Mouse (Mus musculus) midbrain, embryonic 10.5 days (tissue): ENCODE results near the gene Rcan3. TPM values are rescaled to one million over a fixed set of nuclear protein-coding genes. Genes with fewer than 3 reads are reported as not detected.

ENCODE experiments used
- DNase-seq: peaks from one replicate; pipeline ENCODE4 v3.0.0-alpha.2; 2017; ENCODE audit warnings: low spot score
- H3K27ac ChIP-seq: fragments of 300-500 bp; sonication (generic); replicated peaks from 2 replicates; pipeline ENCODE4 v1.5.1; 2016; ENCODE audit warnings: mild to moderate bottlenecking
- H3K27me3 ChIP-seq: fragments of 300-500 bp; sonication (generic); 2 replicates; pipeline ENCODE4 v1.6.1; 2016; ENCODE audit warnings: low read depth, mild to moderate bottlenecking; ENCODE audit not compliant: poor library complexity, severe bottlenecking
- H3K36me3 ChIP-seq: fragments of 300-500 bp; sonication (generic); 2 replicates; pipeline ENCODE4 v1.6.1; 2016; ENCODE audit warnings: mild to moderate bottlenecking, moderate library complexity
- H3K4me1 ChIP-seq: fragments of 300-500 bp; sonication (generic); 2 replicates; pipeline ENCODE4 v1.6.1; 2016
- H3K4me3 ChIP-seq: fragments of 300-500 bp; sonication (generic); 2 replicates; pipeline ENCODE4 v1.5.1; 2016; ENCODE audit warnings: mild to moderate bottlenecking, moderate library complexity
- H3K9me3 ChIP-seq: fragments of 300-500 bp; sonication (generic); replicated peaks from 2 replicates; pipeline ENCODE4 v1.6.1; 2016; ENCODE audit warnings: mild to moderate bottlenecking
- whole genome bisulfite sequencing: fragments of 180-500 bp; shearing (Covaris S2); methylation state at CpG from one replicate; pipeline ENCODE4 v1.1.7; 2016; 5-methylcytosine and 5-hydroxymethylcytosine counted together
- microRNA counts: library from miRNA; unstranded; fragments of <30 nt; microRNA quantifications from one replicate; lab custom pipeline; 2017
- microRNA-seq: library from miRNA; unstranded; fragments of <30 nt; microRNA quantifications from one replicate; pipeline ENCODE4, GENCODE M21; 2017
- polyA plus RNA-seq: library from polyadenylated mRNA; unstranded; fragments of >200 nt; fragmentation: Nextera tagmentation; extraction: Ambion mirVana; gene quantifications from 2 replicates; pipeline ENCODE4 v1.2.1, GENCODE M21; 2016

Gene Rcan3
- polyA plus RNA-seq, 1 experiment from 2014 or later, result 9.4 TPM

DNA sequence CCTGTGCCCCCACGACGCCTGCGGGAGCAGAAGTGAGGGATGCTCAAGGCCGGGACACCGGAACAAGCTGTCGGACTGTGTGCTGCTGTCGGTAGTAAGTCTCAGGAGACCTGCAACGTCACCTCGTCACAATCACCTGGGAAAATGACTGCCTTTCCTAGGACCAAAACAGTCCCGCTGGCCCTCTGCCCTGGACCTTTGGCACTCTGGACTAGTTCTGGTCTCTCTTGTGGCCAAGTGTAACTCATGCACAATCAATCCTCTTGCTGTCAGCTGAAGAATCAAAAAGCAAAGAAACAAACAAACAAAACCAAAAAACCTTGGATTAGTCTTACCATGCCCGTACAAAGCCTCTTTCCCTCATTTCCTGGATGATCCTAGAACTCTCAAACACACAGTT lies 56.4 kb downstream of the Rcan3 start:
- no peaks in the 10 kb centered on the region for H3K36me3 ChIP-seq
- 89% methylated on average over 11 of the region's 11 CpGs for WGBS
- H3K4me1 ChIP-seq, result peaks cover 9% of the 10 kb centered on the region
- DNase-seq, result no peak
- H3K27ac ChIP-seq, result no peak overlapping the region
- H3K4me3 ChIP-seq, result no peak overlapping the region
- H3K27me3 ChIP-seq, result no peaks in the 10 kb centered on the region
- no peaks in the 10 kb centered on the region; the same call in 1 of the 2 replicates for H3K9me3 ChIP-seq

DNA sequence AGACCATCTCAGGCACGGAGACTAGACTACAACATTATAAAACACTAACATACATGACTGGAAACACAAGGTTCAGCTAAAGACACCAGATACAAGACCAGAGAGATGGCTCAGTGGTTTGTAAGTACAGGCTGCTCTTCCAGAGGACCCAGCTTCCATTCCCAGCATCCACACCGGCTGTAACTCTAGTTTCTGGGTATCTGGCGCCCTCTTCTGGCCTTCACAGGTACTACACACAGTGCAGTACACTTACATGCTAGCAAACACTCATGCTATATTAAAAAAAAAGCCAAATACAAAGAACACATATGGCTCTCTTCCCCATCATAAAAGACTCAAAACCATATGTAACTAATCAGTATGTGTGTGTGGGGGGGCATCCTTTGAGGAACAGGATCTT lies 58.2 kb downstream of the Rcan3 start:
- WGBS, result 60% methylated on average over 3 of the region's 3 CpGs
- Histone ChIP-seq H3K27me3 (no peaks in the 10 kb centered on the region), H3K4me3 (no peak overlapping the region), H3K9me3 (no peaks in the 10 kb centered on the region; the same call in 1 of the 2 replicates), H3K36me3 (no peaks in the 10 kb centered on the region), H3K27ac (no peak overlapping the region), H3K4me1 (no peaks in the 10 kb centered on the region)
- no peak for DNase-seq

- H3K9me3 ChIP-seq, result no peaks in the 10 kb centered on the region; the same call in 1 of the 2 replicates
- no peaks in the 10 kb centered on the region for H3K36me3 ChIP-seq
- 79% methylated on average over 5 of the region's 5 CpGs for WGBS
- H3K4me1 ChIP-seq, result no peaks in the 10 kb centered on the region
- no peak overlapping the region for H3K27ac ChIP-seq
- DNase-seq, result no peak
- no peaks in the 10 kb centered on the region for H3K27me3 ChIP-seq
- H3K4me3 ChIP-seq, result no peak overlapping the region
Observed at GRCm38 (mm10) chr4:135373299-135373698, 60.4 kb downstream of the Rcan3 start.

GRCm38 (mm10) chr4:135370372-135370771 lies 63.3 kb downstream of the Rcan3 start:
- Histone ChIP-seq H3K4me3 (no peak overlapping the region), H3K9me3 (no peaks in the 10 kb centered on the region; the same call in 1 of the 2 replicates), H3K4me1 (no peaks in the 10 kb centered on the region), H3K36me3 (no peaks in the 10 kb centered on the region), H3K27ac (no peak overlapping the region), H3K27me3 (no peaks in the 10 kb centered on the region)
- WGBS, result 87% methylated on average over 11 of the region's 11 CpGs
- no peak for DNase-seq

GRCm38 (mm10) chr4:135362828-135363227 lies 70.8 kb downstream of the Rcan3 start:
- DNase-seq, result no peak
- Histone ChIP-seq H3K9me3 (no peaks in the 10 kb centered on the region), H3K4me3 (no peak overlapping the region), H3K36me3 (no peaks in the 10 kb centered on the region), H3K27me3 (peaks cover 4% of the 10 kb centered on the region; the same call in 1 of the 2 replicates), H3K27ac (no peak overlapping the region), H3K4me1 (no peaks in the 10 kb centered on the region)
- WGBS, result 33% methylated on average over 6 of the region's 6 CpGs

MicroRNA genes within 50 kb of the gene (microRNA counts, 519-probe panel; counts per million panel counts)
- not detected for microRNA mmu-miR-700 (lab: Ali Mortazavi, UCI)

Small RNAs within 50 kb of the gene (microRNA-seq; reads per million reads assigned to microRNA genes)
- gene Mir700, result 309 reads per million, percentile 64 among the genes with 10 or more reads in this experiment

Other genes with a start within 250 kb of the Rcan3 start
- 224 and 229 TPM in 2 replicates for gene Clic4, start 161.0 kb downstream of the Rcan3 start, polyA plus RNA-seq
- 222 and 230 TPM in 2 replicates for gene Srrm1, start 80.5 kb downstream of the Rcan3 start, polyA plus RNA-seq
- gene Ncmap, start 35.6 kb downstream of the Rcan3 start, polyA plus RNA-seq, result 0.36 and 0.57 TPM in 2 replicates
- gene Stpg1, start 60.9 kb upstream of the Rcan3 start, polyA plus RNA-seq, result 0.32 and 0.42 TPM in 2 replicates
- 2.1 and 2.3 TPM in 2 replicates for gene Nipal3, start 61.2 kb upstream of the Rcan3 start, polyA plus RNA-seq
- 1.3 and 2.5 TPM in 2 replicates for gene Grhl3, start 139.8 kb upstream of the Rcan3 start, polyA plus RNA-seq